Mouse (Mus musculus): ENCODE data around the gene Dtd1. TPM values are rescaled to one million over a fixed set of nuclear protein-coding genes. Genes with fewer than 3 reads are reported as not detected.

Gene Dtd1
- total RNA-seq, 2 experiments from 2014 or later: 11.9 to 12.9 TPM

Small RNA genes lying within 50 kb of the gene (microRNA-seq; reads per million reads assigned to microRNA genes)
- gene Gm24823: not detected

Other genes starting within 250 kb of the Dtd1 start
- gene Kat14, start 230.9 kb upstream of the Dtd1 start, total RNA-seq (2021): 10 to 100 TPM; 33.1 to 37.6 TPM
- gene Pet117, start 230.9 kb upstream of the Dtd1 start, total RNA-seq (2021): 10 to 100 TPM in 1 of 2 experiments, 1 to 10 TPM in 1; 8.0 to 11.7 TPM
- 1 to 10 TPM in 1 of 2 experiments, under 1 TPM in 1; 0.70 to 2.1 TPM for gene Dzank1, start 72.5 kb upstream of the Dtd1 start, total RNA-seq (2021)
- gene Polr3f, start 72.2 kb upstream of the Dtd1 start, total RNA-seq (2021): 10 to 100 TPM; 18.2 to 20.8 TPM
- gene Rbbp9, start 49.0 kb upstream of the Dtd1 start, total RNA-seq (2021): 10 to 100 TPM; 14.2 to 15.0 TPM
- gene Sec23b, start 43.7 kb upstream of the Dtd1 start, total RNA-seq (2021): 10 to 100 TPM; 24.3 to 31.2 TPM
- 10 to 100 TPM; 32.0 to 36.5 TPM for gene Smim26, start 5.8 kb upstream of the Dtd1 start, total RNA-seq (2021)
- gene Scp2d1, start 223.8 kb downstream of the Dtd1 start, total RNA-seq (2021): not detected

Data from gastrocnemius, postnatal 4 days (tissue).